Mouse (Mus musculus) intestine, embryonic 14.5 days (tissue): Measurements from ENCODE around the gene Vwf. TPM values are rescaled to one million over a fixed set of nuclear protein-coding genes. Genes with fewer than 3 reads are reported as not detected.

Experiments used
- ATAC-seq: fragments of 200-750 bp; cut with Nextera tagmentation; replicated peaks from 2 replicates; pipeline ENCODE4 v1.8.0; 2017; ENCODE audit warnings: low read depth, moderate number of reproducible peaks, moderate TSS enrichment, moderate library complexity; ENCODE audit not compliant: low FRiP score, low TSS enrichment
- DNase-seq: peaks from one replicate; pipeline ENCODE4 v3.0.0-alpha.2; 2018; ENCODE audit warnings: low spot score
- H3K27ac ChIP-seq: fragments of 300-500 bp; sonication (generic); 2 replicates; pipeline ENCODE4 v1.5.1; 2014; ENCODE audit warnings: low read depth, mild to moderate bottlenecking, control low read depth
- H3K27me3 ChIP-seq: fragments of 300-500 bp; sonication (generic); replicated peaks from 2 replicates; pipeline ENCODE4 v1.6.1; 2014; ENCODE audit warnings: low read length, control low read depth; ENCODE audit not compliant: control insufficient read depth, insufficient read depth
- H3K36me3 ChIP-seq: fragments of 300-500 bp; sonication (generic); 2 replicates; pipeline ENCODE4 v1.6.1; 2014; ENCODE audit warnings: low read length, control low read depth; ENCODE audit not compliant: control insufficient read depth, insufficient read depth
- H3K4me1 ChIP-seq: fragments of 300-500 bp; sonication (generic); replicated peaks from 2 replicates; pipeline ENCODE4 v1.6.1; 2014; ENCODE audit warnings: low read length, control low read depth, mixed read lengths; ENCODE audit not compliant: control insufficient read depth, insufficient read depth
- H3K4me2 ChIP-seq: fragments of 300-500 bp; sonication (generic); 2 replicates; pipeline ENCODE4 v1.6.1; 2014; ENCODE audit warnings: low read length
- H3K4me3 ChIP-seq: fragments of 300-500 bp; sonication (generic); 2 replicates; pipeline ENCODE4 v1.5.1; 2014; ENCODE audit warnings: low read depth, low read length, control low read depth, mixed read lengths
- H3K9ac ChIP-seq: fragments of 300-500 bp; sonication (generic); 2 replicates; pipeline ENCODE4 v1.6.1; 2014; ENCODE audit warnings: mild to moderate bottlenecking, low read length
- H3K9me3 ChIP-seq: fragments of 300-500 bp; sonication (generic); 2 replicates; pipeline ENCODE4 v1.6.1; 2016; ENCODE audit warnings: low read length, control low read depth; ENCODE audit not compliant: control insufficient read depth
- WGBS: fragments of 180-500 bp; shearing (Covaris S2); extraction: QIAGEN DNeasy Blood & Tissue Kit; methylation state at CpG from one replicate; pipeline ENCODE4 v1.1.7; 2014; 5-methylcytosine and 5-hydroxymethylcytosine counted together
- polyA plus RNA-seq: library from polyadenylated mRNA; unstranded; fragments of >200 nt; fragmentation: Nextera tagmentation; extraction: Ambion mirVana; gene quantifications from 2 replicates; pipeline ENCODE4 v1.2.1, GENCODE M21; 2014

Gene Vwf
- polyA plus RNA-seq, 1 experiment from 2014 or later, result 14.1 TPM

DNA sequence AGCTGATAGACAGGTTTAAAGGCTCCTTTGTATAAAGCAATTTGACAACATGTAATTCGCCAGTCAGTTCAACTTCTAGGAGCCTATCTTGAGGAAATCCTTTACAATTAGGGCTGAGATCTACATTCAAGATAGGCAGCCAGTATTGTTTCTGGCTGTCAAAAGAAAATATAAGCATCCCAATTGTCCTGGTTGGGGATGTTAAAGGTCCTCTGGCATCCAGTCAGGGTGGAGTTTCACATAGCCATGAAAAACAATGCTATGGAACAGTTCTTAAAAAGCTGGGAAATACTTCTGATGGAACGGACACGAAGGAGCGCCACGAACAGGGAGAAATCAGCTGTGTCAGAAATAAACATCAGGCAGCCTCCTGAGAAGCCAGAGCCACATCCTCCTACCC, 11.6 kb upstream of the Vwf start:
- ATAC-seq (no peak), DNase-seq (no peak)
- Histone ChIP-seq H3K9ac (no peak overlapping the region), H3K4me1 (peaks cover 4% of the 10 kb centered on the region; the same call in 1 of the 2 replicates), H3K9me3 (no peaks in the 10 kb centered on the region), H3K27ac (no peak overlapping the region), H3K27me3 (no peaks in the 10 kb centered on the region), H3K36me3 (no peaks in the 10 kb centered on the region), H3K4me3 (no peak overlapping the region), H3K4me2 (no peak overlapping the region)
- 75% methylated on average over 5 of the region's 5 CpGs for WGBS

DNA sequence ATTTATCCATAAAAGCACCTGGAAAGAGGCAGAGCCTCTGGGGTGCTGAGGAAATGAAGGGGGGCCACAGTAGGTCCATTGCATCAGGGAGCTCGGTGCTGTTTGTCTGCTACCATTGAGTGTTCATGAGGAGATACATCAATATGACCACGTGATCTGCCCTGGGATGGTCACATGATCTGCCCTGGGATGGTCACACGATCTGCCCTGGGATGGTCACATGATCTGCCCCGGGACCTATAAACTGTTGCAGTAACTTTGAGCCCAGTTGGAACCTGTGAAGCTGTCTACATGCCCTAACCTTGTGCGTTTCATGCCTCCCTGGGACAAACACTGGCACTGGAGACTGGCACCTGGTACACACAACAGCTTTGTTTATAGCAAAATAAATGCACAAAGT, 8.1 kb upstream of the Vwf start:
- H3K27ac ChIP-seq, result no peak overlapping the region
- WGBS, result 83% methylated on average over 5 of the region's 5 CpGs
- ATAC-seq, result no peak

DNA sequence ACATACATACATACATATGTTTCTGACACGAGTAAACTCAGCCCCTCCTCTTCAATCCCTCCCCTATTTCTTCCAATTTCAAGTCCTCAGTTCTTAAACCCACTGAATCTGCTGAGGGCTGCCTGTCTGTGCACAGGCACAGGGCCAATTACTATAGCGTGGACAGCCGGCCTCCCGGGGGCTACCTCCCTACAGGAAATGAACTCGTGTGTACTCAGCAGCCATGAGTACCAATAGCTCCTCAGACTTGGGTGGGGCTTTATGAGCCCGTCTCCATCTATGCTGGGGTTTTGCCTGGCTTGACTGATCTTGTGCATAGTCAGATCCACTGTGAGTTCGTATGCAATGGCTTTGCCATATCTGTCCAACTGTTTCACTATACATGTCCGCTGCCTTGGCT, 7.2 kb upstream of the Vwf start:
- Histone ChIP-seq H3K9ac (no peak overlapping the region), H3K9me3 (no peaks in the 10 kb centered on the region), H3K4me2 (no peak overlapping the region), H3K36me3 (no peaks in the 10 kb centered on the region), H3K27ac (no peak overlapping the region), H3K27me3 (no peaks in the 10 kb centered on the region), H3K4me3 (no peak overlapping the region), H3K4me1 (peaks cover 4% of the 10 kb centered on the region; the same call in 1 of the 2 replicates)
- WGBS, result 46% methylated on average over 8 of the region's 8 CpGs
- ATAC-seq (no peak), DNase-seq (peak; percentile 57)

More for the DNA sequence above, 8.1 kb upstream of the Vwf start:
- H3K4me1 ChIP-seq, result peaks cover 4% of the 10 kb centered on the region; the same call in 1 of the 2 replicates
- no peak overlapping the region for H3K9ac ChIP-seq
- no peak for DNase-seq
- no peaks in the 10 kb centered on the region for H3K27me3 ChIP-seq
- no peak overlapping the region for H3K4me2 ChIP-seq
- no peak overlapping the region for H3K4me3 ChIP-seq
- no peaks in the 10 kb centered on the region for H3K36me3 ChIP-seq
- H3K9me3 ChIP-seq, result no peaks in the 10 kb centered on the region

DNA sequence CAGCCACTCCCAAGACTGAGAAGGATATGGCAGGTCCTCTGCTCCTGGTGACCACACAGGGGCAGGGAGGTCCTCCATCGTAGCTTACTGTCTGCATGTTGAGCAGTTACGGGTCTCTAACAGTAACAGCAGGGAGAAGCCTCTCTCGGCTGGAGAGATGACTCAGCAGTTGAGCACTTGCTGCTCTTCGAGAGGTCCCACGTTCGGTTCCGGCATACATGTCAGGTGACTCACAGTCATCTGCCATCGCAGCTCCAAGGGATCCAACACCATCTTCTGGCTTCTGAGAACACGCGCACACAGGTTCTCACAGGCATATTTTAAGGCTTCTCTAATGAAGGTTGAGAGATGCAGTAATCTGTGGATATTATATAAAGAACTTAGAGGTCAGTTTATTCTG, 6.4 kb upstream of the Vwf start:
- no peak overlapping the region for H3K9ac ChIP-seq
- ATAC-seq (no peak), DNase-seq (no peak)
- no peaks in the 10 kb centered on the region for H3K36me3 ChIP-seq
- no peak overlapping the region for H3K4me3 ChIP-seq
- no peak overlapping the region for H3K4me2 ChIP-seq
- H3K4me1 ChIP-seq, result peaks cover 4% of the 10 kb centered on the region; the same call in 1 of the 2 replicates
- no peak overlapping the region for H3K27ac ChIP-seq
- WGBS, result 81% methylated on average over 10 of the region's 10 CpGs
- H3K27me3 ChIP-seq, result no peaks in the 10 kb centered on the region
- no peaks in the 10 kb centered on the region for H3K9me3 ChIP-seq

DNA sequence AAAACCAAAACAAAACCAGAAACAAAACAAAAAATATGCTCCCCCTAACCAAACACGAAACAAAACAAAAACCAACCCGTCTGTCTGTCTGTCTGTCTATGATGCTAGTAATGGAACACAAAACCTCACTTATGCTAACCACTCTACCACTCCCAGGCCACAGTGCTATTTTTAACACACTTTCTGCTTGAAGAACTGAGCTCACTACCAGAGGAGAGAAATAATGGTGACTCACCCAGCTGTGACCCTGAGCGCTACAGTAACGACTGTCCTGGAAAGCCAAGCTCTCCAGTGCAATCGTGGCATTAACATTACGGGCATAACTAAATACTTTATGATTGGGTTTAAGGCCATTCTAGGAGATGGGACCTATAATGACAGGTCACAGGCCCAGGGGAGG, 5.7 kb upstream of the Vwf start:
- Histone ChIP-seq H3K4me2 (no peak overlapping the region), H3K27ac (no peak overlapping the region)
- 93% methylated on average over 6 of the region's 6 CpGs for WGBS

DNA sequence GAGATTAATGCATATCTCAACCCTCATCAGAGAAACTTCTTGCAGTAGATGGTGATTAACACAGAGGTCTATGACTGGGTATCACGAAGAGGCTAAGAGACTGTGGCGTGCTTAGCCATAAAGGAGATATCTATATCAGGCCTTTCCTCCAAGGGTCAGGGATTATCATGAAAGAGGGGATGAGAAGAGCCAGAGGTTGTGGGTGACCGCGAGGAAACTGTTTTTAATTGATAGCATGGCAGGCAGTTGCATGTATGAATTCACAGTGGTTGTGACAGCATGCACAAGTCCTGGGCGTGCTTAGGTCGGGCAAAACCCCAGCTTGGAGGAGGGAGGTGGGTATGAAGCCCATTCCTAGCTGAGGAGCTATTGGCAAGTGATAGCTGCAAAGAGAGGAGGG, 5.3 kb upstream of the Vwf start:
- WGBS, result 80% methylated on average over 6 of the region's 6 CpGs
- Histone ChIP-seq H3K4me2 (no peak overlapping the region), H3K4me3 (no peak overlapping the region), H3K27ac (no peak overlapping the region), H3K36me3 (no peaks in the 10 kb centered on the region), H3K9ac (no peak overlapping the region), H3K4me1 (peaks cover 4% of the 10 kb centered on the region; the same call in 1 of the 2 replicates), H3K9me3 (no peaks in the 10 kb centered on the region), H3K27me3 (no peaks in the 10 kb centered on the region)
- ATAC-seq, result no peak
- DNase-seq, result no peak

More for the DNA sequence above, 5.7 kb upstream of the Vwf start:
- peaks cover 4% of the 10 kb centered on the region; the same call in 1 of the 2 replicates for H3K4me1 ChIP-seq
- H3K4me3 ChIP-seq, result no peak overlapping the region
- H3K9ac ChIP-seq, result no peak overlapping the region
- H3K36me3 ChIP-seq, result no peaks in the 10 kb centered on the region
- no peak for DNase-seq
- no peak for ATAC-seq
- no peaks in the 10 kb centered on the region for H3K9me3 ChIP-seq
- H3K27me3 ChIP-seq, result no peaks in the 10 kb centered on the region

DNA sequence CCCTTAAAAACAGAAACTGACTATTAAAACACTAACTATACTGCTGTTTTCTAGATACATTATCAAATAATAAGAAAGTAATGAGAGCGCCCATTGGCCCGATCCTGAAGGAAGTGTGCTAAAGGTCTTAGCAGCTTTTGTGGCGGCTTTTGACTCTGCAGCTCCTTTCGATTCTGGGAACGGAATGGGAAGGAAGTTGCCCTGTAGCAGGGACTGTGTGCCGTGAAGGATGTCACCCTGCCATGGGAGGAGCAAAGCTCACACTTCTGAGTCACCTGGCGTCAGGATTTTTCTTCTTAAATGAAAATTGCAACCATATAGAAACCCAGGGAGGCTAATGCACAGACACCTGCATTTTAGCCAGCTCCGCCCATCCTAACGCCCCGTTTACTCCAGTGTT, 1.8 kb downstream of the Vwf start:
- Histone ChIP-seq H3K4me1 (no peaks in the 10 kb centered on the region), H3K36me3 (no peaks in the 10 kb centered on the region), H3K9ac (no peak overlapping the region), H3K27me3 (no peaks in the 10 kb centered on the region), H3K27ac (no peak overlapping the region), H3K4me2 (no peak overlapping the region), H3K4me3 (no peak overlapping the region), H3K9me3 (no peaks in the 10 kb centered on the region)
- WGBS, result 72% methylated on average over 10 of the region's 10 CpGs
- ATAC-seq (no peak), DNase-seq (no peak)

DNA sequence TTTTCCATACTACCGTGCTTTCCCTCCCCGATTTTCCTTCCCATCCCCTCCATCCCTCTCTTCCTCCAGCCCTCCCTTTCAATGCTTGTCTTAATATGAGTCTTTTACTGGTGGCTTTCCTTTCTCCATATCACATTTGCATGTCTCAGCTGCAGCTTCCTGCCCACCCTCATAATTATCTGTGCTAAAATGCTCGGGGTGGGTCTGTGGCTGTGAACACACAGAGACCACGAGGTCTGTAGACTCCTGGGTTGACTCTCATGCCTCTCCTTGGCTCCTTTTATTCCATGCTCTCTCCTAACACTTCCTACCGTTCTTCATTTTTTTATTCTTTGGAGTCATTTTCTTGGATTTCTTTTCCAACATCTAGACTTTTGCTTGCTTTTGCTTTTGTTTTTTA, 3.6 kb downstream of the Vwf start:
- ATAC-seq, result no peak
- Histone ChIP-seq H3K27me3 (no peaks in the 10 kb centered on the region), H3K27ac (no peak overlapping the region), H3K9me3 (no peaks in the 10 kb centered on the region), H3K36me3 (no peaks in the 10 kb centered on the region), H3K4me2 (no peak overlapping the region), H3K4me3 (no peak overlapping the region), H3K4me1 (no peaks in the 10 kb centered on the region), H3K9ac (no peak overlapping the region)
- DNase-seq, result no peak
- 70% methylated on average over 5 of the region's 5 CpGs for WGBS

DNA sequence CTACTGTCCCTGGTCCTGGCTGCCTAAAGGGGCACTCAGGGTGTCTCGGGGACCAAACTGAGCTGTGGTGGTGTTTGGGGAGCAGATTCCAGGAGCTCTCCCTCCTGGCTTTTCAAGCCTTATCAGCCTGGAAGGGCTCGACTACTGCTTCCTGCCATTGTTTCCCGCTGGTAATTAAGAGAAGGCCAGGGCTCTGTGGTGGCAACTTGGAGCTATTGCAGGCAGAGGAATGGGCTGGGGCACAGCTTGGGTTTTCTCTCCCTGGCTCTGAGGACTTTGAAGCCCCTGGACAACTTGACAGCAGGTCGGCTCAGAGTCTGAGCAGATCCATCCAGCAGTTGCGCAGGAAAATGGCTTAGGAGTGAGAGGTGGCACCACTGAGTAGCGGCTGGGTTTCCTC, 6.2 kb downstream of the Vwf start:
- Histone ChIP-seq H3K4me3 (no peak overlapping the region), H3K4me2 (no peak overlapping the region), H3K27ac (no peak overlapping the region), H3K9me3 (no peaks in the 10 kb centered on the region), H3K4me1 (no peaks in the 10 kb centered on the region), H3K9ac (no peak overlapping the region), H3K27me3 (no peaks in the 10 kb centered on the region), H3K36me3 (no peaks in the 10 kb centered on the region)
- 63% methylated on average over 6 of the region's 6 CpGs for WGBS
- ATAC-seq (no peak), DNase-seq (no peak)
